Comparison of ENCODE assay signal across 8 mouse cellular contexts in genomic region chr13:59769296-59770163, GRCm38 (mm10). TPM values are rescaled to one million over a fixed set of nuclear protein-coding genes. Genes with fewer than 3 reads are reported as not detected.
DNase-seq lines count a peak whose midpoint lies in the region; ATAC-seq and TF ChIP-seq lines count a peak whose summit lies in the region.

Isca1 (minus strand) TSS chr13:59769810.

- peak within 1 kb of the TSS; percentile 98 for H3K27ac ChIP-seq in cortical plate, adult 2 months (ENCODE audit: insufficient read depth, low read length)

- ATAC-seq in activated CD4-positive, CD25-positive, alpha-beta regulatory T cell, adult 4 months: peak; percentile 93
- ATAC-seq in megakaryocyte progenitor cell, adult 5-6 weeks (replicated peaks; ENCODE audit: poor library complexity): peak; percentile 79

- H3K4me3 ChIP-seq in cortical plate, adult 2 months (ENCODE audit: insufficient read depth, low read length): peak within 1 kb of the TSS; percentile 76

- DNase-seq in gastrocnemius, postnatal 10 days: peak; percentile 99
- DNase-seq in induced T-regulatory cell, adult 2 months (ENCODE audit: low read depth): peak; percentile 99
- DNase-seq in left cerebral cortex, adult 9 months (ENCODE audit: low spot score in 2 of 2): peak; percentile 96 to 100
- DNase-seq in right cerebral cortex, postnatal 14 days: peak; percentile 100
- DNase-seq in urinary bladder, postnatal 36 days (ENCODE audit: low spot score in 2 of 2): peak; percentile 99

- peak; percentile 74 for TF ChIP-seq POLR2A in cortical plate, adult 2 months (IDR thresholded peaks at IDR 0.05; ENCODE audit: extremely low read depth, insufficient read depth, low read length)

- no peak for TF ChIP-seq CTCF in cortical plate, adult 2 months (IDR thresholded peaks at IDR 0.05; ENCODE audit: extremely low read depth, insufficient read depth, low read length)

- peaks cover 7% of the 10 kb centered on the region; the same call in 1 of the 2 replicates for H3K4me1 ChIP-seq in cortical plate, adult 2 months (ENCODE audit: control insufficient read depth, insufficient read depth, low read length)

RNA-seq across cellular contexts. Expression of gene Isca1, which starts in this region (rescaled TPM):
- polyA plus RNA-seq in activated CD4-positive, CD25-positive, alpha-beta regulatory T cell, adult 4 months (2017; shearing (Covaris generic)): 10 to 100 TPM; 40.9 to 53.5 TPM
- polyA plus RNA-seq in cortical plate, adult 2 months (2012; rRNA removed): 255 and 271 TPM in 2 replicates
- 100 to 1,000 TPM in 1 of 2 experiments, 10 to 100 TPM in 1; 95.1 to 108 TPM for total RNA-seq in gastrocnemius, postnatal 10 days (2021)
- total RNA-seq in megakaryocyte progenitor cell, adult 5-6 weeks (2015): 65.4 and 74.1 TPM in 2 replicates
- total RNA-seq in megakaryocyte progenitor cell, adult 5-6 weeks (2017): 29.9 and 34.0 TPM in 2 replicates

Comparison
In these comparisons a context has a peak if more than half of its experiments do, and no peak if none do; other contexts are left out.
1. Peak in every context shown above with its lines: DNase-seq, ATAC-seq, H3K4me3 ChIP-seq and H3K27ac ChIP-seq.